Mouse (Mus musculus): ENCODE results near the gene Cdk5rap2.

DNA sequence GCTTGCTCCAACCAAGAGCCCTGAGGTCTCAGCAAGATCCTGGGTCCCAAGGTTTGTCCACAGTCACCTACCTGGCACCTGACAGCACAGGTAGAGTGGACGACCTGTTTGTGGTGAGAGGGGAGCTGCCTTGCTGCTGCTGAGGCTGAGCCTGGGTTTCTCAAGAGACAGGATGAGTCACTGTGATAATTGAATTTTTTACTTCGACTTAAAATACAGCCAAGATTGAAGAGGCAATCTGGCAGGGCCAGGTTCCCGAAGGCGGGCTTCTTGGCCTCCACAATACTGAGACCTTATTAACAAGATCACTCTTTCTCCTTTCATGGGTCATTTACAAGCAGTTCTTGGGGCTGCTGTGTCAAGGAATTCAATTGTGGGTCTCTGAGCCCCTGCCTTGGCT, 190.5 kb downstream of the Cdk5rap2 start:
- TF ChIP-seq POLR2A (IDR thresholded peaks at IDR 0.05; ENCODE audit: borderline replicate concordance, insufficient read depth, low read length) = no peak
- TF ChIP-seq CTCF (IDR thresholded peaks at IDR 0.05; ENCODE audit: borderline replicate concordance, insufficient read depth, low read depth, low read length) = no peak

Data from cerebellum, adult 2 months (tissue).